Mouse (Mus musculus): ENCODE measurements at regions not wholly inside any gene's neighbourhood (a gene's known extent, or its start where the extent isn't known, plus 50 kb on each side); places are given as distances from the start of the nearest gene placed in this dataset.

DNA sequence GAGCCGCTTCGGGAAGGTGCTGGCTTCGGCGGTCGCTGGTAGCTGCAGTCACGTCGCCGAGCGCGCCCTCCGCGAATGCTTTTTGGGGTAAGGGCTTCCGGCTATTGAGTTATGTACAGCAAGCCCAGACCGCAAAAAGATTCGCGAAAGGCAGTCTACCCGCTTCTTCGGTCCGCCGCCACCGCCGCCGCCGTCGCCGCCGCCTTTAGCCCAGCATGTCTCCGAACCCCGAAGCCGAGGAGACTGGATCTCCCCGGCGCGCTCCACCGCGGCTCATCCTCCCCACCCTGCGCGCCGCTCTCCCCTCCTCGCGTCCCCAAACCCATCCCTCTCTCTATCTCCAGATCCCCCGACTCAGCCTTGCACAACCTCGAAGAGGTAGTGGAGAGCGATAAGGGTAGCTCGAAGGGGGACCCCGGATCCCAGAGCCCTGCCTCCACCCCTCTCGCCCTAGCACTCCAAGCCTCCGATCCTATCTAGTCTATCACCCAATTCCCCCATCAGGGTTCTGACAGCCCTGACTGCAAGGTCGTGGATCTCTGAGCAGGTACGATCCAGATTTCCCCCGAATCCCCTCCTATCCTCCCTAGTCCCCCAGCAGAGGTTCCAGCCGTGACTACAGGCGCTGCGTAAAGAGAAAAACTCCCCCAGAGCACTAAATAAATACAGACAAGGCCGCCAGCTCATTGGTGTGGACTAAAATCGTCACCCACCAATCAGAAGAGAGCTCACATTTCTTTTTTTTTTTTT, 83.7 kb upstream of the Hsd17b12 start:
- no peak for TF ChIP-seq CTCF (conservative IDR thresholded peaks at IDR 0.05; ENCODE audit: insufficient read depth, insufficient read length, low read depth, low read length)
- TF ChIP-seq POLR2A (IDR thresholded peaks at IDR 0.05; ENCODE audit: low read depth, low read length) = no peak
